Mouse (Mus musculus) megakaryocyte, embryonic 14.5 days (primary cell): Measurements from ENCODE around the gene Slc16a4.

Experiments
- FLI1 ChIP-seq: IDR thresholded peaks from 2 replicates; pipeline ENCODE4 v1.6.1; 2012; ENCODE audit warnings: low read length, inconsistent platforms, mixed read lengths
- GATA1 ChIP-seq: IDR thresholded peaks from 3 replicates; pipeline ENCODE4 v1.6.1; 2012; ENCODE audit warnings: mixed read lengths, low read length, inconsistent platforms, borderline replicate concordance

DNA sequence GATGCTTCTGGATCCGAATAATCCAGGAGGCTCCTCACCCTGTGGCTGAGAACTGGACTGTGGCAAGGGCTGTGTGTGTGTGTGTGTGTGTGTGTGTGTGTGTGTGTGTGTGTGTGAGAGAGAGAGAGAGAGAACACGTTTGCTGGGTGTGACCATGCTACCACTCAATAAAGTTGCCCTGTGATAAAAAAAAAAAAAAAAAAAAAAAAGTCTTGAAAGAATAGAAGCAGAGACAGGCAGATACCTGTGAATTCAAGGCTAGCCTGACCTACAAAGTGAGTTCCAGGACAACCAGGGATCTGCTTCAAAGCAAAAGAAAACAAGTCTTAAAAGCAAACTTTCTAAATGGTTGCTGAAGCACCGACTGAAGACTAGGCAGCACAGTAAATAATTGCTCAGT, 52.9 kb downstream of the Slc16a4 start:
- no peak for TF ChIP-seq GATA1
- TF ChIP-seq FLI1, result no peak
